Mouse (Mus musculus): ENCODE results near the gene Fam19a4.

- TF ChIP-seq CTCF (conservative IDR thresholded peaks at IDR 0.05; ENCODE audit: low read length) (no peak), NANOG (IDR thresholded peaks at IDR 0.05; ENCODE audit: borderline replicate concordance, low read length) (no peak), POU5F1 (IDR thresholded peaks at IDR 0.05; ENCODE audit: borderline replicate concordance, low read length) (no peak)
Observed at GRCm38 (mm10) chr6:97059599-97059998, 614 bp downstream of the Fam19a4 start.

Measured in E14TG2a.4 (cell line).